27 mouse cellular contexts compared by ENCODE assay signal in the genomic region with DNA sequence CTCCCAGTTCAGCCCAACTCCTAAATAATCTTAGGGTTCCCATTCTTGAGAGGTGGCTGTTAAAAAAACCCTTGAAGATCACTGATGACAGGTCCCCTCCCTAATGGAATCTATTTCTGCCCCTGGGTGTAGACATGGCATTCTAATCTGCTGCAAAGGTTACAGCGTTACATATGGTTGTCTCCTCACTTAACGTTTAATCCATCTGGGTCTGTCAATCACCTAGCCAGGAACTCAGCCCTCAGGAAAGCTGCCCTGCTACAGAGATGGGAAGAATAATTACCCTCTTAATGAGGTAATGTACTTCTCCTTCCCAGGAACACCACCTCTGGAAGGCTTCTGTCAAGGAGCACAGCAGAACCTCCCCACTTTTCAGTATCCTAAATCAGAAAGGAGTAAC.
DNase-seq lines count a peak whose midpoint lies in the region; ATAC-seq and TF ChIP-seq lines count a peak whose summit lies in the region.
"Had no signal": no experiment of that assay in that cellular context is flagged by ENCODE, and none has a peak within 500 bp of the region (broad histone marks: within the 10 kb centered on the region; RNA-seq: fewer than 3 reads in every experiment).

No protein-coding gene starts in this region.

- H3K4me3 ChIP-seq in forebrain, embryonic 13.5 days, result no peak overlapping the region
- H3K4me3 ChIP-seq in forebrain, postnatal 0 days (ENCODE audit: low read depth, low read length), result no peak overlapping the region
- no peak overlapping the region for H3K4me3 ChIP-seq in forebrain, embryonic 16.5 days (replicated peaks; ENCODE audit: low read length)
- no peak overlapping the region for H3K4me3 ChIP-seq in forebrain, embryonic 10.5 days
- H3K4me3 ChIP-seq in midbrain, embryonic 13.5 days (replicated peaks), result no peak overlapping the region
- H3K4me3 ChIP-seq in midbrain, embryonic 10.5 days, result no peak overlapping the region
- H3K4me3 ChIP-seq: heart, adult 2 months; heart, embryonic 10.5 days; heart, embryonic 13.5 days; hindbrain, embryonic 15.5 days had no signal

- no peak for DNase-seq in forebrain, postnatal 0 days
- no peak for DNase-seq in forebrain, embryonic 10.5 days (ENCODE audit: extremely low spot score, low spot score)
- no peak for DNase-seq in midbrain, embryonic 10.5 days (ENCODE audit: low spot score)
- DNase-seq: adrenal gland, postnatal 10 days; adrenal gland, postnatal 36 days; B cell, adult 2 months; cerebellum, adult 11 months; cerebellum, adult 2 months; cerebellum, adult 9-11 months; cerebellum, postnatal 25 days; embryo, embryonic 11 days; gastrocnemius, postnatal 10 days; gastrocnemius, postnatal 36 days; heart, adult 2 months; heart, postnatal 14 days; heart, postnatal 4 days; kidney, adult 2 months had no signal

- no peak overlapping the region for H3K9ac ChIP-seq in forebrain, embryonic 13.5 days
- no peak overlapping the region for H3K9ac ChIP-seq in forebrain, postnatal 0 days
- no peak overlapping the region for H3K9ac ChIP-seq in forebrain, embryonic 16.5 days (replicated peaks; ENCODE audit: low read depth, low read length)
- H3K9ac ChIP-seq in midbrain, embryonic 13.5 days (replicated peaks), result no peak overlapping the region
- H3K9ac ChIP-seq: heart, embryonic 13.5 days; hindbrain, embryonic 15.5 days had no signal

- peaks cover 11% of the 10 kb centered on the region; the same call in 1 of the 2 replicates for H3K4me1 ChIP-seq in forebrain, embryonic 13.5 days
- peaks cover 4% of the 10 kb centered on the region; the same call in 1 of the 2 replicates for H3K4me1 ChIP-seq in forebrain, postnatal 0 days (ENCODE audit: insufficient read depth)
- peaks cover 8% of the 10 kb centered on the region for H3K4me1 ChIP-seq in forebrain, embryonic 16.5 days (replicated peaks; ENCODE audit: control insufficient read depth, insufficient read depth, low read length)
- peaks cover 4% of the 10 kb centered on the region; the same call in 1 of the 2 replicates for H3K4me1 ChIP-seq in forebrain, embryonic 10.5 days
- H3K4me1 ChIP-seq in midbrain, embryonic 13.5 days (replicated peaks), result 0 out of 2 replicates have a peak, but pooled peaks cover 8% of the 10 kb centered on the region
- no peaks in the 10 kb centered on the region for H3K4me1 ChIP-seq in midbrain, embryonic 10.5 days
- H3K4me1 ChIP-seq: heart, embryonic 10.5 days; heart, embryonic 13.5 days had no signal

- H3K9me3 ChIP-seq in forebrain, embryonic 13.5 days (replicated peaks), result no peaks in the 10 kb centered on the region; the same call in 1 of the 2 replicates
- H3K9me3 ChIP-seq in forebrain, postnatal 0 days (ENCODE audit: low read length), result no peaks in the 10 kb centered on the region
- no peaks in the 10 kb centered on the region for H3K9me3 ChIP-seq in forebrain, embryonic 16.5 days (ENCODE audit: control insufficient read depth, low read length)
- H3K9me3 ChIP-seq in forebrain, embryonic 10.5 days, result no peaks in the 10 kb centered on the region
- no peaks in the 10 kb centered on the region for H3K9me3 ChIP-seq in midbrain, embryonic 13.5 days
- H3K9me3 ChIP-seq in midbrain, embryonic 10.5 days (replicated peaks), result no peaks in the 10 kb centered on the region
- H3K9me3 ChIP-seq: heart, embryonic 10.5 days; heart, embryonic 13.5 days; hindbrain, embryonic 15.5 days had no signal

- H3K27ac ChIP-seq in forebrain, embryonic 13.5 days, result no peak overlapping the region
- no peak overlapping the region for H3K27ac ChIP-seq in forebrain, postnatal 0 days (ENCODE audit: low read depth, low read length)
- H3K27ac ChIP-seq in forebrain, embryonic 16.5 days (ENCODE audit: low read length), result no peak overlapping the region
- H3K27ac ChIP-seq in forebrain, embryonic 10.5 days, result no peak overlapping the region
- no peak overlapping the region for H3K27ac ChIP-seq in midbrain, embryonic 13.5 days
- H3K27ac ChIP-seq in midbrain, embryonic 10.5 days (replicated peaks), result no peak overlapping the region
- H3K27ac ChIP-seq: heart, adult 2 months; heart, embryonic 10.5 days; heart, embryonic 13.5 days; hindbrain, embryonic 15.5 days had no signal

- H3K4me2 ChIP-seq in forebrain, embryonic 13.5 days, result no peak overlapping the region
- H3K4me2 ChIP-seq in forebrain, postnatal 0 days (ENCODE audit: low read depth), result no peak overlapping the region
- H3K4me2 ChIP-seq in forebrain, embryonic 16.5 days (ENCODE audit: low read length), result no peak overlapping the region
- no peak overlapping the region for H3K4me2 ChIP-seq in midbrain, embryonic 13.5 days (replicated peaks)
- H3K4me2 ChIP-seq: heart, embryonic 13.5 days; hindbrain, embryonic 15.5 days had no signal

- WGBS in forebrain, embryonic 13.5 days, result 71% methylated on average over 2 of the region's 2 CpGs
- 54% methylated on average over 2 of the region's 2 CpGs for WGBS in forebrain, postnatal 0 days
- 50% methylated on average over 2 of the region's 2 CpGs for WGBS in forebrain, embryonic 16.5 days
- 89% methylated on average over 2 of the region's 2 CpGs for WGBS in forebrain, embryonic 10.5 days
- 53% methylated on average over 2 of the region's 2 CpGs for WGBS in midbrain, embryonic 13.5 days
- 81% methylated on average over 2 of the region's 2 CpGs for WGBS in midbrain, embryonic 10.5 days

- TF ChIP-seq CTCF in forebrain, postnatal 0 days (IDR thresholded peaks at IDR 0.05; ENCODE audit: low read depth), result no peak

- peak; percentile 53 for ATAC-seq in forebrain, embryonic 13.5 days
- no peak for ATAC-seq in forebrain, postnatal 0 days
- peak; percentile 72 for ATAC-seq in forebrain, embryonic 16.5 days
- peak; percentile 43; the same call in 1 of the 2 replicates for ATAC-seq in midbrain, embryonic 13.5 days
- ATAC-seq: intestine, postnatal 0 days; Patski had no signal

- H3K27me3 ChIP-seq in forebrain, embryonic 13.5 days, result no peaks in the 10 kb centered on the region
- H3K27me3 ChIP-seq in forebrain, postnatal 0 days (ENCODE audit: insufficient read depth, low read length), result no peaks in the 10 kb centered on the region
- H3K27me3 ChIP-seq in forebrain, embryonic 16.5 days (replicated peaks; ENCODE audit: control insufficient read depth, insufficient read depth, low read length), result no peaks in the 10 kb centered on the region
- no peaks in the 10 kb centered on the region for H3K27me3 ChIP-seq in forebrain, embryonic 10.5 days (ENCODE audit: poor library complexity, severe bottlenecking)
- no peaks in the 10 kb centered on the region for H3K27me3 ChIP-seq in midbrain, embryonic 13.5 days
- H3K27me3 ChIP-seq in midbrain, embryonic 10.5 days (ENCODE audit: low read depth, poor library complexity, severe bottlenecking), result no peaks in the 10 kb centered on the region
- H3K27me3 ChIP-seq: CH12.LX; heart, embryonic 13.5 days; hindbrain, embryonic 15.5 days; Patski had no signal

- no peaks in the 10 kb centered on the region for H3K36me3 ChIP-seq in forebrain, embryonic 13.5 days (ENCODE audit: poor library complexity, severe bottlenecking)
- no peaks in the 10 kb centered on the region for H3K36me3 ChIP-seq in forebrain, postnatal 0 days (ENCODE audit: insufficient read depth)
- H3K36me3 ChIP-seq in forebrain, embryonic 16.5 days (ENCODE audit: control insufficient read depth, insufficient read depth), result no peaks in the 10 kb centered on the region
- no peaks in the 10 kb centered on the region for H3K36me3 ChIP-seq in forebrain, embryonic 10.5 days (replicated peaks)
- no peaks in the 10 kb centered on the region for H3K36me3 ChIP-seq in midbrain, embryonic 13.5 days
- H3K36me3 ChIP-seq in midbrain, embryonic 10.5 days, result no peaks in the 10 kb centered on the region
- H3K36me3 ChIP-seq: G1E; heart, embryonic 10.5 days; heart, embryonic 13.5 days; hindbrain, embryonic 15.5 days had no signal
